Mouse (Mus musculus): Measurements from ENCODE around the gene Theg.

DNA sequence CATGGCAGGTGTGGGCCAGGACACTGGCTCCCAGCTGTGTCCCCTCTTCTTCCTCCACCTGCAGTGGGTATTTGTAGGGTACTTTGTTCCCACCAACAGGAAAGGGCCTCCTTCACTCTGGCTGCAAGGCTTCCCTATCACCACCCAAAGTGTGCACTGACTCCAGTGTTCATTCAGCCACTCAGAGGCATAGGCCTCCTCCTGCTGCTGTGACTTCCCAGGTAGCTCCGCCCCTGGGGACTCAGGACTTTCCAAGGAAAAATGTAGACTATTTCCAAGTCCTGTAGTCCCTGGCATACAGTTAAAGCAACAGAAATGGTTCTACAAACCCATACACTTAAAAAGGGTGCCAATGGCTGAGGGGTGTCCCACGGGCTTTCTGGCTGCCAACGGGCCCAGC is 54.5 kb downstream of the Theg start:
- TF ChIP-seq CTCF (IDR thresholded peaks at IDR 0.05; ENCODE audit: extremely low read depth, insufficient read depth, insufficient read length, insufficient replicate concordance) (no peak), POLR2A (IDR thresholded peaks at IDR 0.05; ENCODE audit: low read depth, low read length) (no peak)

All from spleen, adult 2 months (tissue).